Mouse (Mus musculus): ENCODE results near the gene Polg2.
A peak's percentile ranks its signal among the peaks of the same experiment; 100 is the strongest.

Polg2 gene

GRCm38 (mm10) chr11:106727967-106728366, 51.4 kb downstream of the Polg2 start:
- DNase-seq (ENCODE audit: low read depth, low spot score): no peak

GRCm38 (mm10) chr11:106724916-106725235, 54.5 kb downstream of the Polg2 start:
- peak; percentile 50 for DNase-seq (ENCODE audit: low read depth, low spot score)

GRCm38 (mm10) chr11:106724176-106724915, 55.0 kb downstream of the Polg2 start:
- peak; percentile 96 for DNase-seq (ENCODE audit: low read depth, low spot score)

- peak; percentile 90 for DNase-seq (ENCODE audit: low read depth, low spot score)
Observed at GRCm38 (mm10) chr11:106723611-106724125, 55.7 kb downstream of the Polg2 start.

GRCm38 (mm10) chr11:106722831-106723361, 56.4 kb downstream of the Polg2 start:
- DNase-seq (ENCODE audit: low read depth, low spot score): peak; percentile 91

- no peak for DNase-seq (ENCODE audit: low read depth, low spot score)
Observed at GRCm38 (mm10) chr11:106720379-106720778, 59.0 kb downstream of the Polg2 start.
